Mouse (Mus musculus) neural tube, embryonic 15.5 days (tissue): ENCODE results near the gene Pilra. TPM values are rescaled to one million over a fixed set of nuclear protein-coding genes. Genes with fewer than 3 reads are reported as not detected.

Experiments
- ATAC-seq: fragments of 200-750 bp; cut with Nextera tagmentation; 2 replicates; pipeline ENCODE4 v1.8.0; 2017; ENCODE audit warnings: mild to moderate bottlenecking, moderate TSS enrichment, moderate library complexity; ENCODE audit not compliant: low FRiP score
- H3K27ac ChIP-seq: fragments of 300-500 bp; sonication (generic); replicated peaks from 2 replicates; pipeline ENCODE4 v1.5.1; 2015; ENCODE audit warnings: mild to moderate bottlenecking, inconsistent platforms
- H3K27me3 ChIP-seq: fragments of 300-500 bp; sonication (generic); replicated peaks from 2 replicates; pipeline ENCODE4 v1.6.1; 2015; ENCODE audit warnings: inconsistent platforms
- H3K36me3 ChIP-seq: fragments of 300-500 bp; sonication (generic); 2 replicates; pipeline ENCODE4 v1.6.1; 2015; ENCODE audit warnings: inconsistent platforms
- H3K4me1 ChIP-seq: fragments of 300-500 bp; sonication (generic); 2 replicates; pipeline ENCODE4 v1.6.1; 2015; ENCODE audit warnings: inconsistent platforms
- H3K4me2 ChIP-seq: fragments of 300-500 bp; sonication (generic); 2 replicates; pipeline ENCODE4 v1.6.1; 2015; ENCODE audit warnings: inconsistent platforms, mild to moderate bottlenecking, moderate library complexity
- H3K4me3 ChIP-seq: fragments of 300-500 bp; sonication (generic); replicated peaks from 2 replicates; pipeline ENCODE4 v1.5.1; 2015; ENCODE audit warnings: mild to moderate bottlenecking, inconsistent platforms
- H3K9ac ChIP-seq: fragments of 300-500 bp; sonication (generic); replicated peaks from 2 replicates; pipeline ENCODE4 v1.6.1; 2015; ENCODE audit warnings: mild to moderate bottlenecking, inconsistent platforms
- H3K9me3 ChIP-seq: fragments of 300-500 bp; sonication (generic); replicated peaks from 2 replicates; pipeline ENCODE4 v1.6.1; 2016; ENCODE audit warnings: inconsistent platforms
- WGBS: fragments of 180-500 bp; shearing (Covaris S2); methylation state at CpG from one replicate; pipeline ENCODE4 v1.1.7; 2015; ENCODE audit warnings: mixed read lengths; 5-methylcytosine and 5-hydroxymethylcytosine counted together
- polyA plus RNA-seq: library from polyadenylated mRNA; unstranded; fragments of >200 nt; fragmentation: Nextera tagmentation; extraction: Ambion mirVana; gene quantifications from 2 replicates; pipeline ENCODE4 v1.2.1, GENCODE M21; 2015

Gene Pilra
- polyA plus RNA-seq, 1 experiment from 2014 or later, result 0.31 TPM

DNA sequence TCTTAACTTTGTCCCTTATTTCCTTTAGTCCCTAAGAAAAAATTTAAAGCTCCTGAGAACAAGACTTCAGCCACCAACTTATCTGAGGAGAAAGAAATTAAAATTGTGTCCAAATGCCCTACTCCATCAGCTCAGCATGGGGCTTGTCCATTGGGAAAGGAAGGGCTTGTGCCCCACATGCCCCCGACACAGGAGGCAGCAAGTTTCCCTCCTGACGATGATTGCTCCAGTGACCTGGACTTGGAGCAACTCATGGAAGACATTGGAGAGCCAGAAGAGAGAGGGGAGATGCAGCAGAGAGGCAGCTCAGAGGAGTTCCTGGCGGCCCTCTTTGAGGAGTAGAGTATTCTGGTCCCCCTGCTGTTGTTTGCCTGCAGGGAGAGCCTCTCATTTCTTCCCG, 14.0 kb downstream of the Pilra start:
- H3K4me1 ChIP-seq, result no peaks in the 10 kb centered on the region
- ATAC-seq, result no peak
- no peaks in the 10 kb centered on the region for H3K27me3 ChIP-seq
- H3K4me3 ChIP-seq, result no peak overlapping the region
- no peaks in the 10 kb centered on the region for H3K9me3 ChIP-seq
- H3K9ac ChIP-seq, result no peak overlapping the region
- no peaks in the 10 kb centered on the region for H3K36me3 ChIP-seq
- 72% methylated on average over 4 of the region's 4 CpGs for WGBS
- H3K27ac ChIP-seq, result no peak overlapping the region
- no peak overlapping the region for H3K4me2 ChIP-seq

DNA sequence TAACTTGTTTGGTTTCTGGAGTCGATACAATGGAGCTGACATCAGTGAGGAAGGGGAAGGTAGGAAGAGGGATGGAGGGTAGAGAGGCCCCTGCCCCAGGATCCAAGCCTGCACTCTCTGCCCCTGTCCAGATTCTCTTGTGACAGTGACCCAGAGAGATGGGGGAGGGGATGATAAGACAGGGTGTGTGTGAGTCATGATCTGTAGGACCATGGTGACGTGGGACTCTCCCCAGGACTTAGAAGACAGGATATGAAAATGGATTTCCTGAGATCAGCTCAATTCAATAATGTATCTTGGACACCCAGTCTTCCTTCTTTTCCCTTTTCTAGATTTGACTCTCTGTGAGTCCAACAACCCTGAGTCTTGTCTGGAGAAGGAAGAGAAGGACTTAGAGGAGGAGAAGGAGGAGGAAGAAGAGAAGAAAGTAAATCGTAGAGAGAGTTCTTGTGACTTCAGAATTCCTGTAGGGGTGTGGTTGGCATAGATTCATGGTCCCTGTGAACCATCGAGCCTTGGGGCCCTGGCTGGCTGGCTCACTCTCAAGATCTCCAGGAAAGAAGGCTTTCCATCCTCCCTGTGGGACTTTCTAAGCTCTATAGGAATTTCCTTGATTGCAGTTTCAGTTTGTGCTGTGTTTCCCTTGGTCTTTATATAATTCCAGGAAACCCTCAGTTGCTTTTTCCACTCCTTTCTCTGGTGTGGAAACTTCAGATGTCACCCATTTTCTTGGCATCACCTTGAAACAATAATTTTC, 18.4 kb downstream of the Pilra start:
- ATAC-seq, result no peak
- Histone ChIP-seq H3K4me3 (no peak overlapping the region), H3K9ac (no peak overlapping the region), H3K27ac (no peak overlapping the region), H3K27me3 (no peaks in the 10 kb centered on the region), H3K4me1 (no peaks in the 10 kb centered on the region), H3K4me2 (no peak overlapping the region), H3K36me3 (no peaks in the 10 kb centered on the region), H3K9me3 (no peaks in the 10 kb centered on the region)
- WGBS, result 71% methylated on average over 4 of the region's 4 CpGs

DNA sequence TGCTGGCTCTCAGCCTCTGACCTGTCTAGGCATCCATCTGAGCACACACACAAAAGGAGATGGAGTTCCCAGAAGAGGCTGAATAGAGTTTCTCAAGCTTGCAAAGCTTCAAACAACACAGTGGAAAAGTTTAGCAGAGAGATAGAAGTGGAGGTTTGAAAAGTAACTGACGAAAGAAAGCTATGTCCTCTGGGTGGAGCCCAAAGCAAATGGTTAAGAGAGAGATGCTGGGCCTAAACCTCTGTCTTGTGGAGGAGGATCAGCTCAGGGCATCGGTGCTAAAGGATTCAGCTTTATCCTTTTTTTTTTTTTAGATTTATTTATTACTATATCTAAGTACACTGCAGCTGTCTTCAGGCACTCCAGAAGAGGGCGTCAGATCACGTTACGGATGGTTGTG, 27.8 kb downstream of the Pilra start:
- WGBS, result 91% methylated on average over 5 of the region's 5 CpGs

DNA sequence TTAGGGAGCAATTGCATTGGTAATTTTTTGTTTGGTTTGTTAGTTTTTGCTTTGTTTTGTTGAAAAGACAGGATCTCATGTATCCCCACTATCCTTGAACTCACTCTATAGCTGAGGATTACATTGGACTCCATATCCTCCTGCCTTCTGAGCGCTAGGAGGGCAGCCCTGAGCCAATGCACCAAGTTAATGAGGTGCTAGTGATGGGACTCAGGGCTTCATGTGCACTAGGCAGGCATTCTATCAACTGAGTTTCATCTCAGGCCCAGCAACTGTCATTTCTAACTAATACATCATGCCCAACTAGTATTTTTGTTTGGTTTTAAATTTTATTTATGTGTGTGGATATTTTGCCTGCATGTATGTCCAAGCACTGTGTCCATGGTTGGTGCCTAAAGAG, 29.9 kb downstream of the Pilra start:
- Histone ChIP-seq H3K27me3 (no peaks in the 10 kb centered on the region), H3K36me3 (no peaks in the 10 kb centered on the region), H3K4me3 (no peak overlapping the region), H3K9me3 (no peaks in the 10 kb centered on the region), H3K4me2 (no peak overlapping the region), H3K9ac (no peak overlapping the region), H3K4me1 (no peaks in the 10 kb centered on the region), H3K27ac (no peak overlapping the region)
- no peak for ATAC-seq
- WGBS, result 86% methylated on average over 1 of the region's 1 CpGs

More for the DNA sequence above, 27.8 kb downstream of the Pilra start:
- no peak overlapping the region for H3K4me2 ChIP-seq
- no peak for ATAC-seq
- H3K9ac ChIP-seq, result no peak overlapping the region
- H3K36me3 ChIP-seq, result no peaks in the 10 kb centered on the region
- no peaks in the 10 kb centered on the region for H3K4me1 ChIP-seq
- H3K27me3 ChIP-seq, result no peaks in the 10 kb centered on the region
- H3K27ac ChIP-seq, result no peak overlapping the region
- no peak overlapping the region for H3K4me3 ChIP-seq
- no peaks in the 10 kb centered on the region for H3K9me3 ChIP-seq

DNA sequence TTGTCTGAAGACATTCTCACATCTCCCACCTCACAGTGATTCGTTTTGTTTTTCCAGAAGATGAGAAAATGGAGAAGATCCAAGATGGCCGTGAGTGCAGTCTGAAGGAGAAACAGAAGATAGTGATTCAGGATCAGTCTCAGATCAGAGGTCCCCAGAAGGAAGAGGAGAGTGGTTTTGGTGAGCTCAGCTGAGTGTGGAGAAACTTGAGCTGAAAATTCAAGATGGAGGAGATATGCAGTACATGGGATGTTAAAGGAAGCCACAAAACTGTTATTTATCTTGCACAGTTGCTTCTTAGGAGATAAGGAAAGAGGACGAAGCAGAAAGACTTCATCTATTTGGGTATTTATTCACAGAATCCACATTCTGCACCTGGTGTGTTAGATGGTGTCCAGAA, 35.2 kb downstream of the Pilra start:
- Histone ChIP-seq H3K36me3 (no peaks in the 10 kb centered on the region), H3K9me3 (no peaks in the 10 kb centered on the region), H3K9ac (no peak overlapping the region), H3K4me2 (no peak overlapping the region), H3K27ac (no peak overlapping the region), H3K27me3 (no peaks in the 10 kb centered on the region), H3K4me1 (no peaks in the 10 kb centered on the region), H3K4me3 (no peak overlapping the region)
- ATAC-seq, result no peak
- WGBS, result 88% methylated on average over 3 of the region's 3 CpGs

DNA sequence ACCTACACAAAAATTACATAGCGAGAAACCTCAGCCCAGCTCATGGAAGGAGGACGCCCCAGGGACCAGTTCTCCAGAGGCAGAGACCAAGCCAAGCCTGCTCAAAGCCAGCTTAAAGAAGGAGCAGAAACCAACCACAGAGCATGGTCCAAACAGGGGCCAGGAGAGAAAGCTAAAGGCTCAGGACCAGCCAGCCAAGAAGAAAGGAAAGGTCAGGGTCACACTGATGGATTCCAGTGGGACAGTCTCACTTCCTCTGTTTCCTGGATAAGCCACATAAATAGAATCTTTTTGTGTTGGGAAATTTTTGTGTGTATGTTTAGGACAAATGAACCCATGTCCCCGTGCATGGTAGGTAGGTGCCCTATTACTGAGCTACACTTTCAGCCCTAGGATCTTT, 39.5 kb downstream of the Pilra start:
- WGBS, result 83% methylated on average over 3 of the region's 3 CpGs
- Histone ChIP-seq H3K9me3 (no peaks in the 10 kb centered on the region), H3K9ac (no peak overlapping the region), H3K27ac (no peak overlapping the region), H3K4me1 (no peaks in the 10 kb centered on the region), H3K4me2 (no peak overlapping the region), H3K36me3 (no peaks in the 10 kb centered on the region), H3K4me3 (no peak overlapping the region), H3K27me3 (no peaks in the 10 kb centered on the region)
- no peak for ATAC-seq

DNA sequence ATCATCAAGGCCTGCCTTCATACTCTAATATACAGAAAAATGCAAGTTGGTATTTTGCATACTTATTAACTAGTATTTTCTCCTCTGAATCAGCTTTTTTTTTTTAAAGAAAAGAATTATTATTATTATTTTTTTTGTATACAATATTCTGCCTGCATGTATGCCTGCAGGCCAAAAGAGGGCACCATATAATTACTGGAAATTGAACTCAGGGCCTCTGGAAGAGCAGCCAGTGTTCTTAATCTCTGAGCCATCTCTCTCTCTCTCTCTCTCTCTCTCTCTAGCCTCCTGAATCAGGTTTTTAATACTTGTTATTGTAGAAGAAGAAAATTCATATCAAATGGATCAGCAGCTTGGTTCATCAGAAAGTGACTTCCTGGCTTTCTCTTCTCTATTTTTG, 44.5 kb downstream of the Pilra start:
- H3K27me3 ChIP-seq, result no peaks in the 10 kb centered on the region
- no peaks in the 10 kb centered on the region for H3K36me3 ChIP-seq
- H3K27ac ChIP-seq, result no peak overlapping the region
- H3K4me1 ChIP-seq, result peaks cover 7% of the 10 kb centered on the region
- no peak overlapping the region for H3K4me2 ChIP-seq
- H3K4me3 ChIP-seq, result no peak overlapping the region
- no peak for ATAC-seq
- H3K9ac ChIP-seq, result no peak overlapping the region
- no peaks in the 10 kb centered on the region for H3K9me3 ChIP-seq

DNA sequence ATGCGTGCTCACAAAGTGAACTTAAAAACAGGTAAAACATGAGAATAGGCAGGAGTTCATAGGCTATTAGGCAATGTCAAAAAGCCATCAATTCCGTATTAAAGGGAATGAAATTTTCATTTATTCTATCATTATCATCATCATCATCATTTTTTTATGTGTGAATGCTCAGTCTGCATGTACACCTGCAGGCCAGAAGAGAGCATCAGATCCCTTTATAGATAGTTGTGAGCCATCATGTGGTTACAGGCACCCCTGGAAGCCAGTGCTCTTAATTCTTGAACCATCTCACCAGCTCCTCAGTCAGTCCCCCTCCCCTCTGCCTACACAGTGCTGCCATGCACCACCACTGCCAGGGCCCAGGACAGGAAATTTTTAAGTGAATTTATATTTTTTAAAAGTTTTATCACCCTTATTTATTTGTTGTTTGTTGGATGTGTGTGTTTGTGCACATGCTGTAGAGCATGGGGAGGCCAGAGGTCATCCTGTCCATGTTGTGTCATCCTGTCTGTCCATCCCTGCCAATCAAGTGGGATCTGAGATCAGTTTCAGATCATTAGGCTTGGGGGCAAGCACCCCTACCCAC, 47.0 kb downstream of the Pilra start:
- no peak for ATAC-seq
- Histone ChIP-seq H3K27me3 (no peaks in the 10 kb centered on the region), H3K4me3 (no peak overlapping the region), H3K9me3 (no peaks in the 10 kb centered on the region), H3K4me2 (no peak overlapping the region), H3K4me1 (peaks cover 20% of the 10 kb centered on the region), H3K27ac (no peak overlapping the region), H3K9ac (no peak overlapping the region), H3K36me3 (no peaks in the 10 kb centered on the region; the same call in 1 of the 2 replicates)
- 93% methylated on average over 2 of the region's 2 CpGs for WGBS

DNA sequence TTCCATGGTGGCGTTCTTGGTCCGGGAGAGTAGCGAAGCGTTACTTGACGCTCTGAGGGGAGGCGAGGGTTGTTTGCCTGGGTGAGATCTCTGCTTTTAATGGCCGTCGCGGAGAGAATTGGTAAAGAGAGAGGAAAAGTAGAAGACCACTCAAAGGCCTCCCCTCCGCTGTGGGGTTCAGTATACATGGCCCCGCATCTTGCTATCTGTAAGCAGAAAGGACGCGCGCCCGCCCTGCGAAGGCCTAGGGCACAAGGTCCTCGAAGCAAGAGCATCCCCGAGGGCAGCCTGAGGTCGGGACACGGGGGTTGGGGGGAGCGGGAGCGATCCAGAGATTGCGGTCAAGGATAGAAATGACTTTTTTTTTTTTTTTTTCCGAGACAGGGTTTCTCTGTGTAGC, 47.9 kb downstream of the Pilra start:
- peaks cover 7% of the 10 kb centered on the region for H3K36me3 ChIP-seq
- H3K4me2 ChIP-seq, result peak overlapping the region; percentile 92
- WGBS, result 74% methylated on average over 24 of the region's 24 CpGs
- H3K4me3 ChIP-seq, result peak overlapping the region; percentile 69
- H3K27ac ChIP-seq, result no peak overlapping the region; the same call in 1 of the 2 replicates
- no peaks in the 10 kb centered on the region for H3K9me3 ChIP-seq
- peaks cover 29% of the 10 kb centered on the region for H3K4me1 ChIP-seq
- H3K27me3 ChIP-seq, result no peaks in the 10 kb centered on the region
- ATAC-seq, result no peak
- H3K9ac ChIP-seq, result no peak overlapping the region

DNA sequence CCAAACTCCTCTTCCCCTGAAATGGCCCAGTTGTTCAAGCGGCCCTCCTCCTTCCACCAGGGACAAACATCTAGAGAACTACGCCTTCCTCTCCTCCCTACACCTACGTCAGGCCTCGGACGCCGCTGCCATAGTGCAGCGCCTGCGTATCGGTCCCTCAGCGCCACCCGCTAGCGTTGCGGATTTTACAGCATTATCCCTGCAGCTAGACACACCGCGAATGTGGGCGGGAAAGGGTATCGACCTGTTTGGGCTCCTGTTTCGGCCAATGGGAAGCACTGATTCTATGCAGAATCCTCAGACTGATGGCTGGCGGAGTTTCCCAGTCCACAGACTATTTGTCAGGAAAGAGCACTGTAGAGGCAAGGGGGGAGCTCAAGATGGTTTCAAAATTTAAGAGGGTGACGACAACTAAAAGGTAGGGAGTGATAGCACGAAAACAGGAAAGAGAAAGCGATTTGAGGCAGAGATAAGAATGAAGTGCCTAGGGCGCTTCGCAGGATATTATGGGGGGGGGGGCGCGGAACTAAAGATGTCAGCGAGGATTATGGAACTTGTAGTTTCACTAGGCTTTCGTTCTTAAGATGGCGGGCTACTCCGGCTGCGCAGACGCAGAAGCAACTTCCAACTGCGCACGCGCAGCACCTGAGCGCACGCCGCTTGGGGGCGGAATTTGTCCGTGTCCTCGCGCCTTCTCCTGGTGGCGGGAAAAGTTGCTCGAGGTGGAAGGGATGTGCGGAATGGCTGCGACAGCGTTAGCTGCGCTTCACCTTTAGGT, 48.7 kb downstream of the Pilra start, which contains the start of the genes Mepce and Zcwpw1:
TSS of gene Mepce (minus strand) at position 505 of the 778 bp plus-strand sequence.
TSS of gene Zcwpw1 (plus strand) at position 648 of the 778 bp plus-strand sequence.
- Histone ChIP-seq H3K4me1 (peaks cover 37% of the 10 kb centered on the region), H3K9me3 (no peaks in the 10 kb centered on the region), H3K4me3 (peak within 1 kb of the TSS; percentile 69), H3K27me3 (no peaks in the 10 kb centered on the region), H3K27ac (peak within 1 kb of the TSS; percentile 99), H3K9ac (peak within 1 kb of the TSS; percentile 79), H3K36me3 (peaks cover 15% of the 10 kb centered on the region), H3K4me2 (peak within 1 kb of the TSS; percentile 92)
- peak; percentile 75 for ATAC-seq
- under 1% methylated on average over 47 of the region's 48 CpGs for WGBS

DNA sequence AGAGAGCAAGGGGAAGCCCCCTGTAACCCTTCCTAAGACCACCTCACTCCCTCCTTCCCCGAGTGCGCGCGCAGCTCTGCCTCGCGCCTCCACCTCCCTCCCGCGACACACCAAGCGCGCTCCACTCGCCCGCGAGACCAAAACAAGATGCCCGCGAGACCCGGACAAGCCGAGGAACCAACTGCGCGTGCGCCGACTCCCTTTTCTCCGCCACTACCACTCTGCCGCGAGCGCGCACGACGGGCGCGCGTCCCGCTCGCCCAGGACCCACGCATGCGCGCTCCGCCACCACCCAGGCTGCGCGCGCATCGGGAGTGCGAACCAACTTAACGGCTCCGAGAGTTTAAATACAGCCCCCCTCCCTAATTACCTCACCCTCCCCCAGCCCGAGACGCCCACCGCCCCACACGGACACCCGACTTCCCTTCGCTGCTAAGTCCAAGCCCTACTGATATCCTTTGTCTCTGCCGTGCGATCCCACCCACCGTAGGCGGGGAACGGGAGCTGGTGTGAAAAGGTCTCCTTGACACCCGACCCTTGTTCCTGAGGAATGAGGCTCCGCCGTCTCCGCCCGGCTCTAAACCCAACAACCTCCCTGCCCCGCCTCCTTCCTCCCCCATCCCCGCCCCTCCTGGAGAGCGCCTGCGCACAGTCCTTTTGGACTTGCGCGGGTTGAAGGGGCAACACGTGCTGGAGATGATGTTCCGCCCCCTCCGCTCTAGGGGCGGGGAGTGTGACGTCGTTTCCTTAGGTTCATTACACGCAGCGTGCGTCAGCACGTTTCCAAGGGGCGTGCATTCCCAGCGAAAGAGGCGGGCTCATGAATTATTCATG, 49.8 kb downstream of the Pilra start:
- Histone ChIP-seq H3K9me3 (no peaks in the 10 kb centered on the region), H3K9ac (peak overlapping the region; percentile 79), H3K27me3 (no peaks in the 10 kb centered on the region), H3K36me3 (peaks cover 25% of the 10 kb centered on the region), H3K4me2 (peak overlapping the region; percentile 92), H3K4me3 (peak overlapping the region; percentile 69), H3K27ac (peak overlapping the region; percentile 99), H3K4me1 (peaks cover 48% of the 10 kb centered on the region)
- peak; percentile 90 for ATAC-seq
- under 1% methylated on average over 79 of the region's 79 CpGs for WGBS
